ENCODE assay signal across 7 mouse cellular contexts in the genomic region with DNA sequence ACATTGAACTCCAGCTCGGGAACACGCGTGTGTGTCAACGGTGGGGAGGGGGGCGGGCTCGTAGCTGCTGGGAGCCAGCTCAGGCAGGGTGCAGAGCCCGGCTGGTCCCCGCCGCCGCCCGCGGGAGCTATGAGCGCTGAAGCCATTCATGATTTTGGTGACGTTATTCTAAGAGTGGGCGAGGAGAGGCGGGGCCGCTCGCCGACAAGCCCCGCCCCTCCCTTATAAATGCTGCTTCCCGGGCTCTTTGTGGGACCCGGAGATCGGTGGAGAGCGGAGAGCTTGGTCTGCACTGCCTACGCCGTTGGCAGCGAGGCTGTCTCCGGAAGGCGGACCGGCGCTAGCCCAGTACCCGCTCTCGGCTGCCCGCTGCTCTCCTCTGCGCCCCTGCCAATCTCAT. TPM values are rescaled to one million over a fixed set of nuclear protein-coding genes. Genes with fewer than 3 reads are reported as not detected.
A peak's percentile ranks its signal among the peaks of the same experiment; 100 is the strongest.
DNase-seq lines count a peak whose midpoint lies in the region; ATAC-seq and TF ChIP-seq lines count a peak whose summit lies in the region.

A gene (plus strand): TSS at position 253 of the 400 bp plus-strand sequence.

- under 1% methylated on average over 35 of the region's 35 CpGs for WGBS in embryonic facial prominence, embryonic 13.5 days
- WGBS in kidney, embryonic 14.5 days = under 1% methylated on average over 35 of the region's 35 CpGs
- 0% methylated on average over 30 of the region's 35 CpGs for WGBS in limb, embryonic 14.5 days
- under 1% methylated on average over 35 of the region's 35 CpGs for WGBS in midbrain, embryonic 16.5 days
- WGBS in spleen, adult 2 months = 1% methylated on average over 35 of the region's 35 CpGs

- H3K27me3 ChIP-seq in embryonic facial prominence, embryonic 13.5 days = no peaks in the 10 kb centered on the region
- H3K27me3 ChIP-seq in kidney, embryonic 14.5 days (ENCODE audit: control insufficient read depth, insufficient read depth, low read length) = no peaks in the 10 kb centered on the region
- no peaks in the 10 kb centered on the region for H3K27me3 ChIP-seq in limb, embryonic 14.5 days (ENCODE audit: control insufficient read depth, insufficient read depth, low read length)
- no peaks in the 10 kb centered on the region for H3K27me3 ChIP-seq in midbrain, embryonic 16.5 days (ENCODE audit: control insufficient read depth, insufficient read depth, low read depth, low read length)
- no peaks in the 10 kb centered on the region for H3K27me3 ChIP-seq in spleen, adult 2 months (ENCODE audit: control insufficient read depth, insufficient read depth, low read length)

- H3K27ac ChIP-seq in embryonic facial prominence, embryonic 13.5 days = peak within 1 kb of the TSS; percentile 89
- peak within 1 kb of the TSS; percentile 91 for H3K27ac ChIP-seq in kidney, embryonic 14.5 days (ENCODE audit: low read depth, low read length)
- peak within 1 kb of the TSS; percentile 84 for H3K27ac ChIP-seq in limb, embryonic 14.5 days (replicated peaks; ENCODE audit: low read depth, low read length)
- peak within 1 kb of the TSS; percentile 98 for H3K27ac ChIP-seq in midbrain, embryonic 16.5 days (ENCODE audit: low read length)
- H3K27ac ChIP-seq in spleen, adult 2 months (ENCODE audit: insufficient read depth, low read length) = peak within 1 kb of the TSS; percentile 97

- TF ChIP-seq CTCF in spleen, adult 2 months (IDR thresholded peaks at IDR 0.05; ENCODE audit: extremely low read depth, insufficient read depth, insufficient read length, insufficient replicate concordance) = no peak

- peak; percentile 87 for ATAC-seq in embryonic facial prominence, embryonic 13.5 days (ENCODE audit: insufficient number of reproducible peaks, insufficient read depth, low FRiP score, low TSS enrichment, low read depth)
- ATAC-seq in kidney, embryonic 14.5 days (ENCODE audit: low FRiP score, low TSS enrichment) = peak; percentile 91
- peak; percentile 87 for ATAC-seq in limb, embryonic 14.5 days (ENCODE audit: low FRiP score, low read depth)
- ATAC-seq in midbrain, embryonic 16.5 days = peak; percentile 94

- peak within 1 kb of the TSS; percentile 87 for H3K9ac ChIP-seq in embryonic facial prominence, embryonic 13.5 days
- peak within 1 kb of the TSS; percentile 75 for H3K9ac ChIP-seq in kidney, embryonic 14.5 days (ENCODE audit: low read depth, low read length)
- H3K9ac ChIP-seq in limb, embryonic 14.5 days (ENCODE audit: low read depth, low read length, severe bottlenecking) = peak within 1 kb of the TSS; percentile 72
- H3K9ac ChIP-seq in midbrain, embryonic 16.5 days (ENCODE audit: low read depth, low read length) = peak within 1 kb of the TSS; percentile 98

- peak within 1 kb of the TSS; percentile 72 for H3K4me3 ChIP-seq in embryonic facial prominence, embryonic 13.5 days
- H3K4me3 ChIP-seq in kidney, embryonic 14.5 days (ENCODE audit: low read length) = peak within 1 kb of the TSS; percentile 47
- peak within 1 kb of the TSS; percentile 56 for H3K4me3 ChIP-seq in limb, embryonic 14.5 days (replicated peaks; ENCODE audit: low read length)
- peak within 1 kb of the TSS; percentile 80 for H3K4me3 ChIP-seq in midbrain, embryonic 16.5 days (ENCODE audit: low read depth, low read length)
- peak within 1 kb of the TSS; percentile 93 for H3K4me3 ChIP-seq in spleen, adult 2 months (ENCODE audit: extremely low read depth, insufficient read depth, insufficient read length)

- peaks cover 40% of the 10 kb centered on the region for H3K4me1 ChIP-seq in embryonic facial prominence, embryonic 13.5 days
- H3K4me1 ChIP-seq in kidney, embryonic 14.5 days (ENCODE audit: control insufficient read depth, insufficient read depth, low read length) = peaks cover 14% of the 10 kb centered on the region; the same call in 1 of the 2 replicates
- peaks cover 34% of the 10 kb centered on the region for H3K4me1 ChIP-seq in limb, embryonic 14.5 days (ENCODE audit: control insufficient read depth, insufficient read depth, low read length)
- H3K4me1 ChIP-seq in midbrain, embryonic 16.5 days (ENCODE audit: control insufficient read depth, insufficient read depth, low read length) = peaks cover 36% of the 10 kb centered on the region
- H3K4me1 ChIP-seq in spleen, adult 2 months (ENCODE audit: control insufficient read depth, insufficient read depth, insufficient read length) = peaks cover 14% of the 10 kb centered on the region; the same call in 1 of the 2 replicates

- peak within 1 kb of the TSS; percentile 96 for H3K4me2 ChIP-seq in embryonic facial prominence, embryonic 13.5 days
- peak within 1 kb of the TSS; percentile 76 for H3K4me2 ChIP-seq in kidney, embryonic 14.5 days (replicated peaks; ENCODE audit: low read depth, low read length)
- H3K4me2 ChIP-seq in limb, embryonic 14.5 days (replicated peaks; ENCODE audit: low read depth, low read length, severe bottlenecking) = peak within 1 kb of the TSS; percentile 96
- peak within 1 kb of the TSS; percentile 91 for H3K4me2 ChIP-seq in midbrain, embryonic 16.5 days (ENCODE audit: low read length)

- peak; percentile 99 for TF ChIP-seq POLR2A in limb, embryonic 14.5 days (IDR thresholded peaks at IDR 0.05; ENCODE audit: borderline replicate concordance, extremely low read depth, insufficient read depth, insufficient read length)
- peak; percentile 100 for TF ChIP-seq POLR2A in spleen, adult 2 months (IDR thresholded peaks at IDR 0.05; ENCODE audit: low read depth, low read length)

- peaks cover 20% of the 10 kb centered on the region for H3K36me3 ChIP-seq in embryonic facial prominence, embryonic 13.5 days
- H3K36me3 ChIP-seq in kidney, embryonic 14.5 days (ENCODE audit: control insufficient read depth, insufficient read depth, low read length) = peaks cover 18% of the 10 kb centered on the region
- H3K36me3 ChIP-seq in limb, embryonic 14.5 days (ENCODE audit: control insufficient read depth, insufficient read depth, low read length) = peaks cover 18% of the 10 kb centered on the region; the same call in 1 of the 2 replicates
- H3K36me3 ChIP-seq in midbrain, embryonic 16.5 days (ENCODE audit: control insufficient read depth, insufficient read depth, low read length) = no peaks in the 10 kb centered on the region
- peaks cover 21% of the 10 kb centered on the region for H3K36me3 ChIP-seq in spleen, adult 2 months (ENCODE audit: control insufficient read depth, insufficient read depth, low read length)

- H3K9me3 ChIP-seq in embryonic facial prominence, embryonic 13.5 days = no peaks in the 10 kb centered on the region
- no peaks in the 10 kb centered on the region for H3K9me3 ChIP-seq in kidney, embryonic 14.5 days (ENCODE audit: control insufficient read depth, low read length)
- H3K9me3 ChIP-seq in limb, embryonic 14.5 days (ENCODE audit: control insufficient read depth, low read length) = no peaks in the 10 kb centered on the region
- H3K9me3 ChIP-seq in midbrain, embryonic 16.5 days (replicated peaks; ENCODE audit: control insufficient read depth, low read length, poor library complexity, severe bottlenecking) = no peaks in the 10 kb centered on the region

- DNase-seq in adrenal gland, postnatal 4 days (ENCODE audit: low spot score in 2 of 2) = peak; percentile 73 to 84
- DNase-seq in heart, adult 9 months (ENCODE audit: low spot score in 2 of 2) = peak; percentile 97
- peak; percentile 93 for DNase-seq in limb, embryonic 14.5 days (ENCODE audit: low spot score)
- DNase-seq in spleen, adult 2 months (ENCODE audit: low read depth in 1 of 2, low spot score in 2 of 2) = peak; percentile 91 to 95

RNA-seq across cellular contexts. Expression of the gene that starts here (rescaled TPM):
- 10 to 100 TPM; 69.9 to 88.9 TPM for total RNA-seq in adrenal gland, postnatal 4 days (2021)
- 4.0 TPM in 2 replicates for polyA plus RNA-seq in embryonic facial prominence, embryonic 13.5 days (2015; fragmentation: Nextera tagmentation; extraction: Ambion mirVana)
- polyA plus RNA-seq in kidney, embryonic 14.5 days (2014; fragmentation: Nextera tagmentation; extraction: Ambion mirVana) = 10.5 and 14.2 TPM in 2 replicates
- polyA plus RNA-seq in limb, embryonic 14.5 days (2012; rRNA removed) = 55.3 and 80.6 TPM in 2 replicates
- polyA plus RNA-seq in limb, embryonic 14.5 days (2014; fragmentation: Nextera tagmentation; extraction: Ambion mirVana) = 3.9 and 4.9 TPM in 2 replicates
- polyA plus RNA-seq in midbrain, embryonic 16.5 days (2015; fragmentation: Nextera tagmentation; extraction: Ambion mirVana) = 4.0 and 5.5 TPM in 2 replicates
- 171 and 212 TPM in 2 replicates for polyA plus RNA-seq in spleen, adult 2 months (2012; rRNA removed)

Comparison
In these comparisons a context has a peak if more than half of its experiments do, and no peak if none do; other contexts are left out.
1. Peak in every context shown above with its lines: DNase-seq, ATAC-seq, H3K4me3 ChIP-seq and H3K27ac ChIP-seq.